Mouse (Mus musculus) retina, postnatal 7 days (tissue): ENCODE data around the gene Slamf6.
"Not testable (repeated sequence)": the region's sequence is repeated elsewhere in the genome, so short reads cannot be mapped to it uniquely, and the experiment has no call there.

Experiments used
- DNase-seq: peaks from one replicate; pipeline ENCODE4 v3.0.0-alpha.2; 2012; ENCODE audit warnings: low read depth, low spot score

Slamf6 gene

GRCm38 (mm10) chr1:171955071-171955470 is 37.8 kb downstream of the Slamf6 start:
- no peak for DNase-seq

GRCm38 (mm10) chr1:171957411-171957810 is 40.1 kb downstream of the Slamf6 start:
- no peak for DNase-seq

DNA sequence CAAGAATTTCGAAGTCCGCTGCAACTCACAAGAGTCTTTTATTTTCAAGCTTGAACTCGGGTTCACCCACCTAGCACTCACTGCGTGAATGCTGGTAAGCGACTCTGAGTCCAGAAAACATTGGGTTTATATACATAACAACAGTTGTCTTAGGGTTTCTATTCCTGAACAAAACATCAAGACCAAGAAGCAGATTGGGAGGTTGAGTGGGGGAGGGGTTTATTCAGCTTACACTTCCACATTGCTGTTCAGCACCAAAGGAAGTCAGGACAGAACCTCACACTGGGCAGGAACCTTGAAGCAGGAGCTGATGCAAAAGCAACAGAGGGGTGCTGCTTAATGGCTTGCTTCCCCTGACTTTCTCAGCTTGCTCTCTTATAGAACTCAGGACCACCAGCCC is 43.4 kb downstream of the Slamf6 start:
- DNase-seq: no peak

- no peak for DNase-seq
Measured at GRCm38 (mm10) chr1:171961704-171962103, 44.4 kb downstream of the Slamf6 start.

GRCm38 (mm10) chr1:171963613-171964012 is 46.3 kb downstream of the Slamf6 start:
- no peak for DNase-seq

DNA sequence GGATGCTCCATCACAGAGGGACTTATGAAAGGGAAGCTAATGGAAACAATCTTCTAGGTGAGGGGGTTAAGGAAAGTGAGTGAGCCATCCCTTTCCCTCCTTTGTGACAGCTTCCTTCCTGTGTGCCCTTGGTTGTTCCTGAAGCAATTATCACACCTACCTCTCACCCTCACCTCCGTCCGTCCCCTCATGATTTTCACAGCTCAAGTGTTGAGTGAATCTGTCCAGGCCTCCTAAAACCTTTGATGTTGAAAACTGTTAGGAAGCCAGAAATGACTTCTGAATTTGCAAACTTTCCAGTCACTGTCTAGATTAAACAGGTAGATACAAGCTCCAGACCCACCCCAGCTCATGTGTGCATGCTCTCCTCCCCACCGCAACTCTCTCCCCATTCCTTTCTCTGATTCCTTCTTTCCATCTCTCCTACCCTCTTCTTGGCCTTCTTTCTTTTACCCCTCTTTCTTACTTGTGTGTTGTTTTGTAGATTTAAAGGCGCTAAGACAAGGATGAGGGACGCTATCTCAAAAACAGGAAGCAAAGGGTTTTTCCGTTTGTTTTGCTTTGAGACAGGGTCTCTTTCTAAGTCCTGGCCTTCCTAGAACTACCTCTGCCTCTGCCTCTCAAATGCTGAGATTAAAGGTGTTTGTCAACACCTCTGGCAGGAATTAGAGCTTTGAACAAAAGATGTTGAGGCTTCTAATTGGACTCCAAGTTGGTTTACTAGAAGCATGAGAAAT is 48.9 kb downstream of the Slamf6 start:
- DNase-seq: no peak

DNA sequence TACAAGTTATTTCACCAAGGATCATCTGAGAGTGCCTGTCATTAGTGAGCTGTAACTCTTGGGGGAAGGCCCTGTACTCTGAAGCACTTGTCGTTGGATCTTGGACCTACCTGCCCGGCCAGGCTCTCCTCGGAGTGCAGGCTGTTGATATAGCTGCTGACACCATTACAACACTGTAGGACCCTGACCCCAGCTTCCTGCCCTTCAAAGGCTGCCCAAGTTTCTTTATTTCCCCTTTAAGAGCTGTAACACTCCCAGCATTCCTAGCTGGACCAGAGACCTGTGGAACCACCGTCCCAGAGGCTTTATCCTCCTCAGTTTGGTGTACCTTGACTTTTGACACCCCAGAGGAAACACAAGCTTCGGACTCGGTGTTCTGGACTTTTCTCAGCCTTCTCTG is 51.9 kb downstream of the Slamf6 start:
- no peak for DNase-seq

DNA sequence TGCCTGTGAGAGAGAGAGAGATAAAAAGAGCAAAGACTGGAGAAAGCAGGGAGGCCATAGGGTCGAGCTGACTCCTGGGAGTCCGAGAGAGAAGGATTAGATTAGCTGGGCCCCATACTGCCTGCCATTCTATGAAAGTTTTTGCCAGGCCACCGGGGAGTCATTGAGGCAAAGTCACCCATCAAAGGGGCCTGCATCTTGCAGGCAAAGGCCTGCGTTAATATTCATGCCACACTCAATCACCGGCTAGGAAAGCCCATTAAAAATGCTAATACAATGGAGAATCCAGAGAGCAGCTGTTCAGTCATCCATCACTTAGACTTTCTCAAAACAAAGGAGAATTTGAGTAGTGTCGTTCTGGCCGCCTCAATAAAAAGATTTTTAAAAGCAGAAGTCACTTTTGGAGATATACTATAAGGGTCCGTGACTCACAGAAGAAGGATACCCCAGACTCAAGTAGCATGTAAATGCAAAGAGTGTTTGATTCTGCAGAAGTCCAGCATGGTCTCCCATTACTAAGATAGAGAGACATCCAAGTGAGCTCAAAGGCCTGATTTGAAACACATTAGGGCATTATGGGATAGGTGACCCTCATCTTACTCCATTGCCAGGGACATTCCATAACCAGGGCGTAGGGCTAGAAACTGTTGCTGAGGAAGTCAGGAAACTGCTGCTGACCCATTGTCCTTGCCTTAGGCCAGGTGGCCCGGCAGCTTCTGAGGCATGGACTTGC is 53.7 kb downstream of the Slamf6 start:
- no peak for DNase-seq

DNA sequence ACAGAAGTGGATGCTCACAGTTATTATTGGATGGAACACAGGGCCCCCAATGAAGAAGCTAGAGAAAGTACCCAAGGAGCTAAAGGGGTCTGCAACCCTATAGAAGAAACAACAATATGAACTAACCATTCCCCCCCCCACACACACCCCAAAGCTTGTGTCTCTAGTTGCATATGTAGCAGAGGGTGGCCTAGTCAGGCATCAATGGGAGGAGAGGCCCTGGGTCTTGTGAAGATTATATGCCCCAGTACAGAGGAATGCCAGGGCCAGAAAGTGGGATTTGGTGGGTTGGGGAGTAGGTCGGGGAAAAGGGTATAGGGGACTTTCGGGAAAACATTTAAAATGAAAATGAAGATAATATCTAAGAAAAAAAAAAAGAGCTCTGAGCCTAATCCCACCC is 57.0 kb downstream of the Slamf6 start:
- DNase-seq: not testable (repeated sequence)

DNA sequence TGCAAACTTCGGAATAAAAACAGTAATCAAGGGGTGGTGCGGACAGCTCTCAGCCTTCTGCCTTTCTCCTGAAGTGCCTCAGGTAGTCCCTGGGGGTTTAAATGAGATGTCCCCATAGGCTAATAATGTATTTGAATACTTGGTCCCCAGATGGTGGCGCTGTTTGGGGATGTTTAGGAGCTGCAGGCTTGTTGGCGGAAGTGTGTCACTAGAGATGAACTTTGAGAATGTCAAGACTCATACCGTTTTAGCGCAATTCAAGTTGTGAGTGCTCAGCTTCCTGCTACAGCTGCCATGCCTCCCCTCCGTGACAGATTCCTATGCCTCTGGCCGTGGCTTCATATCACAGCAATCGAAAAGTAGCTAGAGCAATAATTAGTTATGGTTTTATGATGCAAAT is 58.1 kb downstream of the Slamf6 start:
- no peak for DNase-seq

DNA sequence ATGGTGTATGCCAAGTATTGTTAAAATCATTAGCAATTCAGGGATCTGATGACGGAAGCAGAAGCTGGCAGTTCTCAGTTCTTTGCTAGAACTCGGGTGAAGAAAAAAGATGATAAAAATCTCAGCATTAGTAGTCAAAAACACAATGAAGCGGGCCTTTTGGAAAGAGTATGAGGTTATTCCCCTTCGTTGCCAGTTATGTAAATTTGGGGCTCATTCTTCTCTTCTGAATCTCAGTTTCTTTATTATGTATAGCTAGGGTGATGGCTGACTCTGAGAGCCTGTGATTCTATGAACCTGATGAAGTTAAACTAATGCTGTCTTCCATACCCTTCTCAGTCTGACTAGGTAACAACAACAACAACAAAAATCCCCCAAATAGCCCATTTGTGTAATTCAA is 58.5 kb downstream of the Slamf6 start:
- no peak for DNase-seq

DNA sequence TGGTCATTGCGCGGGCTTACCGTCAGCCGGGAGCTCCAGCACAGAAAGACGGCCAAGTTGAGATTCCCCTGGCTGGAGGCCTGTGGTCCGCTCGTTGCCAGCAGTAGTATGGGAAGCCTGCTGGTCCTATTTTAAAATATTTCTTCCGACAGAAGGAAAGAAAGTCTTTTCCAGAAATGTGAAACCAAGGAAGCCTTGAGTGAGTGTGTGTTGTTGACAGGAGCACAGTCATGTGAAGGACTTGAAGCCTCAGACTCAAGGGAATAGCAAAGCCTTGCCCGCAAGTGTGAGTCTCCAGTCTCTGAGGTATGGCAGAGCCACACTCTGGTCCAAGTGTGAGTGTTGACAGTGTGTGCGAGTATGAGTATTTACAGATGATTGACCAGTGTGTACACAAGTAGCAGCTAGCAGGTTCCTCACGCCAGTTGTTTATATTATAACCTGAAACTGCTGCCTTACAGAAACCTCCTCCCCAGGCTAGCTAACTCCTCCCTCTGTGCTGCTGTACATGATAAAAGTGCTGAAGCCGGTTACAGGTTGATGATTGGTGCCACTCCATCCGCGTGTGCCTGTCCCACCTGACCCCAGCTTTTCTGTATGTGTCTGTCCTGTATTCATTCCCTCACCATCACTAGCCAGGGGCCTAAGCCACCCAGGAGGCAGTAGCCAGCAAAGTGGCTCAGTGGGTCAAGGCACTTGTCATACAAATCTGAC is 59.7 kb downstream of the Slamf6 start:
- DNase-seq: no peak

DNA sequence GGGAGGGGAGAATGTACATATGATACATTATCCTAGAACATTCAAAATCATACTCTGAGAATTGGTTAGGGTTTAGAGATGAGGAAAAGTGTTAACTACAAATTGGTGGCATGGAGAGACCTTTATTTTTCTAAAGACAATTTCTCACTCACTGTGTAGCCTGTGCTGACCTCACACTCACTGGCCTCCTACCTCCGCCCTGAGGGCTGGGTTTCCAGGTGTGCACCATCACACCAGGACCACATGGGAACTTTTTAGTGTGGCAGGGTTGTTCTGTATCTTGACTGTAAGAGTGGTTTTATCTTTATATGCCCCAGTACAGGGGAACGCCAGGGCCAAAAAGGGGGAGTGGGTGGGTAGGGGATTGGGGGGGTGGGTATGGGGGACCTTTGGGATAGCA is 60.6 kb downstream of the Slamf6 start:
- no peak for DNase-seq

DNA sequence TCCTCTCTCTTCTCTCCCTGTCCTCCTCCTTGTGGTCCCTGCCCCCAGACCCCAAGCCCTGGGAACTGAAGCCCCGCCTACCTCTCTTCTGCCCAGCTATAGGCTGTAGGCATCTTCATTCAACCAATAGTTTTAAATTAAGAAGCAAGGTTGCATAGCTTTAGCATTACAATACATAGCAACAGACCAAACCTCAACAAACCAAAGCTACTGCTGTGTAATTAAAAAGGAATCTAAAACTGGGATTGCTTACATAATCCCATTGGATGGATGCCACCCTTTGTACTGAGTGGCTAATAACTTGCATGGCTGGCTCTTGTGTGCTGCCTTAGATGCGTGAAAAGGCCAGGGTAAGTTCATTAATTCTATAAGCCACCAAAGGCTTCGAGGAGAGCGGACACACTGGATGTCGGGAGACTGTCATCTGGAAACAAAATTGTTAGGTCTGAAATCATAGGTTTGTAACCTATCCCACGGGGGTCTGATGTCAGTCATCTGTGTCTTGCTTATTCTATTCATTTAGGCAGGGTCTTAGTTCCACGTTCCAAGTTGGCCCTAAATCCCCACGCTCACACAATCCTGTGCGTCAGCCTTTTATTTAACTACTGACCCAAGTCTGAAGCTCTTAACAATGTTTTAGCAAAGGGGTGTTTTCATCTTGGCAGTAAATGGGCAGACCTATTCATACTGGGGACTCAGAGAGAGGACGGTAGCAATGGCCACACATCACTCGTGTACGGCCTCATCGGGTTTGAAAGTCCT is 62.8 kb downstream of the Slamf6 start:
- DNase-seq: no peak

- no peak for DNase-seq
Measured at GRCm38 (mm10) chr1:171982170-171982569, 64.9 kb downstream of the Slamf6 start.

DNA sequence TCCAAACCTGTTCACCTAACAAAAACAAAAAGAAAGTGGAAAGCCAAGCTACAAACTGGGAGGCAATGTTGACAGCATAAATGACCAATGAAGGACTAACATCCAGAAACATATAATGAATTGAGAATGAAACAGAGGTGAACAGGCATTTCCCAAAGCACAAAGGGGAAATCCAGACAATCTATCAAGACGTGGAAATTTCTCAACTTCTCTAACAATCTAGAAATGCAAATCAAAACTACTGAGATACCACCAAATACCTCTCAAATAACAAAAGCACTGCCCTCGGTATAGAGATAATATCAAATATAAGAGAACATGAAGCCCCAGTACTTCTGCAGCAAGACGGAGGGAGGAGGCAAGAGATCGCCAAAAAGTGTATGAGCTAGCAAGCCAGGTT is 65.4 kb downstream of the Slamf6 start:
- no peak for DNase-seq

- no peak for DNase-seq
Measured at GRCm38 (mm10) chr1:171983372-171984001, 66.2 kb downstream of the Slamf6 start.

DNA sequence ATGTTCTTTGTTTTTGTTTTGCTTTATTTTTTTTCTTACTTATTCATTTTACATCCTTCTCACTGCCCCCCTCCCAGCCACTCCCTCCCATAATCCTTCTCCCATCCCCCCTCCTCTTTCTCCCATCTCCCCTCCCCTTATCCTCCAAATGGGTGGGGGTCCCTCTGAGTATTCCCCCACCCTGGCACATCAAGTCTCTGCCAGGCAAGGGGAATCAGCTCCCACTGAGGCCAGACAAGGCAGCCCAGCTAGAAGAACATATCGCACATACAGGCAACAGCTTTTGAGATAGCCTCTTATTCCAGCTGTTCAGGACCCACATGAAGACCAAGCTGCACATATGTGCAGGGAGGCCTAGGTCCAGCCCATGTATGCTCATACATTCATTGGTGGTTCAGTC is 66.8 kb downstream of the Slamf6 start:
- DNase-seq: no peak

DNA sequence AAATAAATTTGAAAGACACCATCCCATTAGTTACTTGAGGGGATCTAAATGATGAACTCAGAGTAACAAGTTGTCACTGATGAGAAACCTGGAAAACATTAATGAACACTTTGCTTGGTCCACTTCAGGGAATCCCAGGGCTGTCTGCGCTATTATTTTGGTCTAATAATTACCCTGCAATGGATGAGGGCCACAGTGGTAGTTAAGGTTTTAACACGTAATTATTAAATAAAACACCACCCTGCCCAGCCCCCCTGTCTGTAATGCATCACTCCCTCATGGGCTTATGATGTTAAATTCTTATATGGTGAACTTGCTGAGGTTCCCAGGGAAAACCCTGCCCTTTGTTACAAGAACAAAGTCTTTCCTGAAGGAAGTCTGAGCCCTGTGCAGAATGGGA is 74.6 kb downstream of the Slamf6 start:
- DNase-seq: no peak

- DNase-seq: no peak
Measured at GRCm38 (mm10) chr1:171992901-171993530, 75.7 kb downstream of the Slamf6 start.

- no peak for DNase-seq
Measured at GRCm38 (mm10) chr1:171994501-171994900, 77.2 kb downstream of the Slamf6 start.
